Mouse (Mus musculus) gastrocnemius, postnatal 36 days (tissue): ENCODE results near the gene Ncor2. TPM values are rescaled to one million over a fixed set of nuclear protein-coding genes. Genes with fewer than 3 reads are reported as not detected.
A peak's percentile ranks its signal among the peaks of the same experiment; 100 is the strongest.

Experiments
- DNase-seq, 2 experiments: peaks; one replicate each; pipeline ENCODE4 v3.0.0; 2022
- intact Hi-C: fragments of 180-260 bp; cut with DNase I; formaldehyde crosslinking; loops from one replicate; pipeline ENCODE4 v1.15.1; 2025
- total RNA-seq, 2 experiments: library from RNA; stranded (reverse); gene quantifications; 2 replicates each; pipeline ENCODE4 v1.2.3; 2021

Gene Ncor2
- total RNA-seq, 2 experiments from 2014 or later, result 102 to 112 TPM

DNA sequence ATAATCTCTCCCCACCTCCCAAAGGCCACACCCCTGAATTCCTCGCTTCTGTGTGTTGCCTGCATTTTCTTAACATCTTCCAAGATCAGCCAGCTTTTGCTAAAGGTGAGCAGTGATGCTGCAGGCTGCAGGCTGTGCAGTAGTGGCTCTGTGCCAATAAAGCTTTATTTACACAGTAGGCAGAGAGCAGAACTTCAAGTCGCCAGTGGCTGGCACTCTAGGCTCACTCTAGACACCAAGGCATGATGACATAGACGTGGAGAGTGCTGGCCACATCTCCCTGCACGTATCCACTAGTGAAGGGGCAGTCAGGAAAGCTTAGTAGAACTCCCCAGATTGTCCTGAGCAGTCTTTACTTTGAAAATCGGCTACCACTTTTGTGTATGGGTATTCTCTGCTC, 100.8 kb downstream of the Ncor2 start:
- intact Hi-C loops, result no loop called here

DNA sequence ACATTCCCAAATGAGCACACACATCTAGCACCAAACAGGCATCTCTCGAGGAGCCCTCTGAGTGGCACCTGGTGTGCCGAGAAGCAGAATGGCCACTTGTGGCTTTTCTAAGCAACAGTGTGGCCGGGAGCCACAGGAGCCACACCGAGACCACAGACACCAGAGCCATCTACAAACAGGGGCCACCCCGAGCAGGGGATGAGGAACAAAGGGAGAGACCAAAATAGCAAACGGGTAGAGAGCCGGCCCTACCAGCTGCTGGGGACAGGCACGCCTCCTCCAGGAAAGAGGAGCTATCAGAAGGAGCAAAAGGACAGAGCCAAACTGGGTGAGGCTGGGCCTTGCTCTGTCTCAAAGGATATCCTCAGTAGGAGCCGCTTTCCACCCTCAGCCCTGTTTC, 102.8 kb downstream of the Ncor2 start:
- no peak for DNase-seq
- intact Hi-C loops, result no loop called here

More for the DNA sequence above, 100.8 kb downstream of the Ncor2 start:
- DNase-seq, result no peak

DNA sequence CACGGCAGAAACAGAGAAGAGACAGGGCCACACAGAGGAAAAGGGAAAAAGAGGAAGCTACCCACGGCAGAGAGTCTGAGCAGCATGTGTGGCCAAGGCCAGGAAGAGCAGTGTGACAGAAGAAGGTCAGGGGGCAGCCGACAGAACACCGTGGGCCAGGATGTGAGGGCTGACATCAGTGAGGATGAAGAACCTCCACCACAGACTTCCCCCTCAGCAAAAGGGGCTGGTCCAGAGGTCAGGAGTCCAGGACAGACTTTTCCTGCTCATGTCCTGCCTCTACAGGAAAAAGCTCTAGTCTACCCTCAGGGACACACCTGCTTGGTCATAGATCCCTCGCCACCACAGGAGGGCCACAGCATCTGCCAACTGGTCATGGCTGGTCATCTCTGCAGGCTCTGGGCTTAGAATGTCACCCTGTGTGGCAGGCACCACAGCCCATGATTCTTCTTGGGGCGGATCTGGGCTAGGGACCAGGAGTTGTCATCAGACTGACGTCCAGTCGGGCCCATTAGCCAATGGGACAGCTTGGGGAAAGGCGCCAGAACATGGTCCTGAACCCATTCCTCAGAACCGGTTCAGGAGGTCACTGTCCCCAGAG, 104.3 kb downstream of the Ncor2 start:
- intact Hi-C loops, result no loop called here
- DNase-seq, result peak in 1 of 2 experiments; percentile 33

DNA sequence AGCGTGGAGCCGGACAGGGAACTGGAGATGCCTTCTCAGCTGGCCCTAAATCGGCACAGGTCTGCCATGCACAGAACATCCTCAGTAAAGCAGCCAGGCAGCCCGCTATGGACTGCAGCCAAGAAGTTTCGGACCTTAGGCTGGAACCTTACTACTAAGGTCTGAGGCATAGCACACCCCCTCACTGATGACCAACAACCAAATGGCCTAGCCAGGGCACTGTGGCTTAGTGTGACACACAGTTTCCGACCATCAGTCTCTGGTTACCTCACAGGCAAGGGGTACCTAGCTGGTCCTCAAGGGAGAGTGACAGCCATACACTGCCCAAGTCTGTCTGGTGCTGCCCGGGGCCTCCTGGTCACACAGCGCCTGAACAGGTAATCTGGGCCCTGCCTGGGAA, 105.1 kb downstream of the Ncor2 start:
- DNase-seq, result no peak
- intact Hi-C loops, result no loop called here

DNA sequence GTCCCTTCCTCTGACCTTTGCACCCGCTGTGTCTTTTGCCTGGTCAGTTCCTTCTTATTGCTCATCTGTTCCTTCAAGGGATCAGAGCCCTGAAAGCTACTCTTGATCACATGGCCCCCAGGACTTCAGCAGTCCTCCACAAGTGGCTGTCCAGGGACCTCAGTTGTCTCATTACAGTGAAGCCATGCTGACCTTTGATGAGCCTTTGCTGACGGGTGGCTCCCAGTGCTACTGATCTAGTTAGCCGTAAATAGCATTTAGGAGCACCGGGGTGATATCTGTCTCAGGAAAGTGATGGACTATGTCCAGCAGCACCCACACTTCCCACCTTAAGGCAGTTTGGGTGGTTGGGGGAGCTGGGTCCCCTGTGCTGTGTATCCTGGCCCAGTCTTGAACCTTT, 105.7 kb downstream of the Ncor2 start:
- no peak for DNase-seq
- intact Hi-C loops, result no loop called here

DNA sequence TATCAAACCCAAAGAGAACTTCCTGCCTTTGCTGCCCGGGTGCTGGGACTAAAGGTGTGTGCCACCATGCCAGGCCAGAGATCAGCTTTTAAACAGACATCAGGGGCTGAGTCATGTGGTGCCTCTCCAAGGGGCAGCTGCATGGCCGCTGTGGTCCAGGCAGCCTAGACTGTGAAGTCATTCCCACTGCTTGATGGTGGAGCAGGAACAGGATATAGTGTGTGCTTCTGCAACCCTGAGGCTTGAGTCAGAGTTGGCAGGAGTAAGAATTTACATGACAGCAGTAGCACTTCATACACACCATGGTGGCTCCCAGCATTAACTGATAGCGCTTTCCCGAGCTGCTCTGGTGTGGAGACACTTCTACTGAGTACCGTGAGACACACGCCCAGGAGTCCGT, 106.6 kb downstream of the Ncor2 start:
- intact Hi-C loops, result no loop called here
- no peak for DNase-seq

DNA sequence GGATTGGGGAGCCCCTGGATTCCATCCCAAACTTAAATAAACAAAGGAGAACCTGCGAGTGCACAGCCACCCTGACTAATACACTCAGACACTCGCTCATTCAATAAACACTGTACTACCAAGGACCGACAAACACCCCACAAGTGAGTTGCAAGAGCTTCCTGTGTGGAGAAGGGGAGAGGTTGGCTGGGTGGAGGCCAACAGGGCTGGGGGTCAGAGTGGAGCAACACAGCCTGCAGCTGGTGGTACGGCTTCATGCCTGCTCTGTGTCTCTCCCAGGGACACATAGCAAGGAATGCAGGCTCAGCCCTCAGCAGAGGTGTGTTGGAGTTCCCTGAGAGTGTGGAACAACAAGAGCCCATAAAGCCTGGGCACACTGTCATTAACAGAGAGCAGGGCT, 107.1 kb downstream of the Ncor2 start:
- intact Hi-C loops, result no loop called here
- no peak for DNase-seq

DNA sequence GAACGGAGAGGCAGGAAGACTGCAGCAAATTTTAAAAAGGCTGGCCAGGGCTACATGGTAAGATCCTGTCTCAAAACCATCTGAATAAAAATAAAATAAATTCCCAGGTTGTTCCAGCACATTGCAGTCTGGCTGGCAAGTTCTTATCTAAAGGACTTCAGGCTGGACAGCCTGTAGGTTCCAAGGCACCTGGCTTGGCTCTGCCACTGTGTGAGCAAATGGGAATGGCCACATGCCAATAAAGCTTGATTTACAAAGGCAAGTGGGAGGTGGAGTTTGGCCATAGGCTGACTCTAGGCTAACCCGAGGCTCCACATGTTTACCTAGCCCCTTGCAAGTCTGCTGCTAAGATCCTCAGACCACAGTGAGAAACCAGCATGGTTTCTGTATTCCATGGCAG, 108.6 kb downstream of the Ncor2 start:
- no peak for DNase-seq
- intact Hi-C loops, result no loop called here

DNA sequence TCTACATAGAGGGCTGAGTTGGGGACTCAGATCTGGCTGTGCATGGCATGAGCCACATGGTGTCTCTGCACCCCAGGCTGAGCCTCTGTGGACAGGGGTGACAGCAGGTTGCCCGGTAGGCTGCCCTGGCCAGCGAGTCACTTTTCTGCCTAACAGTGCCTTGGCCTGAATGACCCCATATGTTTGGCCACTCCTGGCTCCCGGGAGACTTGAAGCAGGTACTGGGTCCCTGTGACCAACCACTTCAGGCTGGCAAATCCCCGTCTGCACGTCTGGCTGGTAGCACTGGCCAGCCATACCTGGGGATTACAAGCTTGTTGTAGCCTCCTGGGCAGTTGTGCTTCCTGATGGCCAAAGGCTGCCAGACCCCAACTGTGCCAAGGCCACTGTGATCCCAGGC, 109.1 kb downstream of the Ncor2 start:
- DNase-seq, result no peak
- intact Hi-C loops, result no loop called here

DNA sequence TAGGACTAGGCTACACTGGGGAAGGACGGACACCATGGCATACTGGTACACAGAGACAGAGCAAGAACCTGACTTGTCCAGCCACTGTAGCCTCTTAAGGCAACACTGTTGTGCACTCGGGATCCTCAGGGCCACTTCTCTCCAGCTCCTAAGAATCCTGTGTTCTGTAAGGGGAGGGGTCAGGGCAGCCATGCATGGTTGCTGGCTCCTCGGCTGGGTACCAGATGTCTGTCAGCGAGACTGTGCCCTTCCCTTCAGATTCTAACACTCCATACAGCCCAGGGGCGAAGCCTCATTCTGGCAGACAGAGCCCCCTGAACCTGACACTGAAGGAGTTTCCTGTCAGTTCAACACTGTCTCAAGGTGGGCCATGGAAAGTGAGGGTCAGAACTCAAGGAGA, 109.6 kb downstream of the Ncor2 start:
- intact Hi-C loops, result no loop called here
- DNase-seq, result no peak

DNA sequence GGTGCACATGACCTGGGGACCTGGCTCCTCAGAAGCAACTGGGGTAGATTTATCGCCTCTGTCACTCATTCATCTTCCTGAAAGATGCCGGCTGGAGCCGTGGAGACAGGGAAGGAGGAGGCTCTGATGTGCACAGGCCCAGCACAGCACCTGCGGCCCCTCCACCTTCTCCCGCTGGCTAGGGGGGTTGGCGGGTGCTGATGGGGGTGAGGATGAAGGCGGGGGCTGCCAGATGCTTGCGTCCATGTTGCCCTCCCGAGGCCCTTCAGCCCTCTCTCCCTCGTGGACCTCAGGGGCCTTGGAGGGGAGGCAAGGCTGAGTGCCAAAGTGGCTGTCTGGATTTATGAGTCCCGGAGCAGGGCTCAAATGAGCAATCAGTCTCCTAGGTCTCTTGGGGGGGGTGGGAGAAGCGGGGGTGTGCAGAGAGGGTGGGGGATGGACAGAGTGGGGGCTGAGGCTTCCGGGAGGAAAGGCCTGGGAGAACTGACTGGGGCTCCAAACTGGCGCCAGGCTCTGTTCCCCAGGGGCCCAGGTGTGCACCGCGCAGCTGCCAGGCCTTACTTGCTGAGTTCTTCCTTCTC, 110.6 kb downstream of the Ncor2 start:
- DNase-seq, result no peak
- intact Hi-C loops, result no loop called here

DNA sequence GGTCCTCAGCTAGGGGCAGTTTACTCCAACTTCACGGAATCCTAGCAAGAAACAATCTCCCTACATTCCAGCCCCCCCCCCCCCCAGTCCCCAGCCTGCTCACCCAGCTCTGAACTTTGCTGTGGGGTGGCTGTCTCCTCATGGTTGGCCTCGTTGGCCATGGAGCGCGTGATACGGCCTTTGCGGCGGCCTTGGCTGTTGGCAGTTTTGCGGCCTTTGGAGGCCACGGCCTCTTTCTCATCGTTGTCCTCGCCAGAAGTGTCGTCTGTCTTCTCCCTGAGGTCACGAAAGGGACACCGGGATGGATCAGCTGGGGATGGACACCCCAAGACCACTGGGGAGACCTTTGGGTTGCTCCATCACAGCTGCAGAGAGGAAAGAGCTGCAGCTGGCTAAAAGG, 111.3 kb downstream of the Ncor2 start:
- DNase-seq, result no peak
- intact Hi-C loops, result no loop called here

DNA sequence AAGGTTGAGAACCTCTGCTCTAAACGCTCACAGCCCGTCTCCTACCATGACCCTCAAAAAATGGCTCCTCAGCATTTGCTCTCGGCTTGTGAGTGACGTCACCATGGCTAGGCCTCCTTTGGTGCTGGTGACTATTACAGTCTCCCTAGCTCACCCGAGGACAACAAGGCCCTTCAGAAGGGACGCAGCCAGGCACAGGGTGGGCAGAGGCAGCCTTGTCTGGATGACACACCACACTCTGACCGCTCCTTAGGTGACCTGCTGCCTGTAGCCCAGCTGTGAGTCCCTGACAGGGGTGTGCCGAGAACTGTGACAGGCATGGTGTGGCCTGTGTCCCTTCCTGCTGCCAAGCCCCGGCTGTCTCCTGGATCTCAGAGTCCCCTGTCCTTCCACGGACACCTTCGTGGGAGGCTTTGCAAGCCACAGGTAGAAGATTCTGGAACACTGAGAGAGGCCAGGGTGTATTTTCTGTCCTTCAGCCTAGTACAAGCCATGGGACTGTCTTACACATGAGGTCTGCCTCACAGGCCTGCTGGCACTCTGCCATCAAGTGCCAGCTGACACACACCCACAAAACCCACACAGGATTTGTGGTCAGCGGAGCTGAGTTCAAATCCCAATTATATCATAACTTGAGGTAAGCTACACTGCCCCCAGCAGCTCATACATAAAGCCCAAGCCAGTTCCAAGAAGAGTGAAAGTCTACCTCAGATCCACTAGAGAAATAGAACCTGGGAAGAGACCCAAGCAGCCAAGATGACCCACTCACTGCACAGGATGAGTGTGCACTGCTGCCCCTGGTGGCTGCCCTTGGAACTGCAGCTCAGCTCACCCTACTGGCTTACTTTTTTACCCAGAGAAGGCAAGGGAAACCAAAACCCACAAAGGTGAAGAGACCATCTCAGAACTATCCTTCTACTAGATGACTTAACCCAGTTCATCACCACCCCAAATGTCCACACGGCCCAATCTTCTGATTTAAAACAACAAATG, 112.2 kb downstream of the Ncor2 start:
- DNase-seq, result peak; percentile 83 to 85
- intact Hi-C loops, result no loop called here

DNA sequence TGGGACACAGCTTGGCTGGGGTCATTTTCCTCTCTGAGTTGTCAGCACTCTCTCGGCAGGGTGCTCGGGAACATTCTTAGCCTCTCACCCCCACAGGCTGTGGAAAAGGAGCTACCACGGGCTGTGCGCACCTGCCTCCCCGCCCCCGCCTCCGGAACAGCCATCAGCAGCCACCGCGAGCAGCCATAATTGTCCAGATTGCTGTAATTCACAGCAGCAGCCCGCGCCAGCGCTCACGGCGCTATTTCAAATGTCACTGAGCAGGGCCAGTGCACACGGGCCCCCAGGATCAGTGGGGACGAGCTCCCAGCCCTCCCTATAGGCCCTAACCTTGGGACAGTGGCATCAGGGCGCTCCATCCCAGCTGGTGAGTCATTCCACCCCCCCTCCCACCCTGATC, 116.0 kb downstream of the Ncor2 start:
- no peak for DNase-seq
- intact Hi-C loops, result no loop called here

DNA sequence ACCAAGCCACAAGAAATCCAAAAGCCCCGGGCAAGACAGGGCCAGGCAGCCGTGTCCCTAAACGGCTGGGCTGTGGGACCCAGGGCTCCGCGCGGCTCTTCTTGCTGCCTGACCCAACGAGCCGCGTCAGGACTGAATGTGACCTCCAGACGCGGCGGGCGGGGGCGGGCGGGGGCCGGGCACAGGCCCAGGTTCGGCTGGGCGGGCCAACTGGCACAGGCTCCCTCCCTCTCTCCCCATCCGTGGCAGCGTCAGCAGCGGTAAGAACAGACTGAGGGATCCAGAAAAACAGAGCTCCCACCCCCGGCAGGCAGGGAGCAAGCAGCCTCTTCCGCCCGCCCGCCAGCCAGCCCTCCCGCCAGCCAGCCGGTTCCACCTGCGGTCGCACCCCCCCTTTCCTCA, 120.8 kb downstream of the Ncor2 start:
- DNase-seq, result peak; percentile 76
- intact Hi-C loops, result no loop called here

DNA sequence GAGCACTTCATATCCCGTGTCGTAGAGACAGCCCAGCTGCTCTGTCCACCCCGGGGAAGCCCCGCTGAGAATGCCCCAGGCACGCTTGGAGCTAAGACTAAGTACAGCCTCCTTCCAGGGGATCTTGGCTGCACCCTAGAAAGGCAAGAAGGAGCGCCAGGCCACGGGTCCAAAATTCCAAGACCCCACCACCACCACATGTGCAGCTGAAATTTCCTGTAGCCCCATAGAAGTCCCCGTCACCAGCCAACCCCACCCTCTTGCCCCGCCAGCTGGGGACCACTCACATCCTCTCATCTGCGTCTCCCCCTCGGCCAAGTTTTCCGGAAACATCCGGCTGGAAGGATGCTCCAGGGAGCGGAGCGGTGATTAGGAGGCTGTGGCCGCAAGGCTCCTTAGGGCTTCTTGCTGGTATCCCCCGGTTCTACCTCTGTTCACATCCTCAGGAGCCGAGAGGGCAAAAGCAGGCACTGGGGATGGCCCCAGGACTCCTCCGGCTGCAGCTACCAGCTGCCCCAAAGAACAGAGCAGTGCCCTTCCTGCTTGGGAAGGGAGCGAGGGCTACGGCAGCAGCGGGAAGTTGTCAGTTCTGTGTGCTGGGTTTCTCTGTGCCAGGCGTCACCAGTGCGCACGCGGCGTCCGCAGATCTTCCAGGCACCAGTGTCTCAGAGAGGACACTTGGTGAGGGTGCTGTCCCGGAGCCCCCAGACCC, 121.3 kb downstream of the Ncor2 start:
- DNase-seq, result peak; percentile 48 to 53
- intact Hi-C loops, result no loop called here

DNA sequence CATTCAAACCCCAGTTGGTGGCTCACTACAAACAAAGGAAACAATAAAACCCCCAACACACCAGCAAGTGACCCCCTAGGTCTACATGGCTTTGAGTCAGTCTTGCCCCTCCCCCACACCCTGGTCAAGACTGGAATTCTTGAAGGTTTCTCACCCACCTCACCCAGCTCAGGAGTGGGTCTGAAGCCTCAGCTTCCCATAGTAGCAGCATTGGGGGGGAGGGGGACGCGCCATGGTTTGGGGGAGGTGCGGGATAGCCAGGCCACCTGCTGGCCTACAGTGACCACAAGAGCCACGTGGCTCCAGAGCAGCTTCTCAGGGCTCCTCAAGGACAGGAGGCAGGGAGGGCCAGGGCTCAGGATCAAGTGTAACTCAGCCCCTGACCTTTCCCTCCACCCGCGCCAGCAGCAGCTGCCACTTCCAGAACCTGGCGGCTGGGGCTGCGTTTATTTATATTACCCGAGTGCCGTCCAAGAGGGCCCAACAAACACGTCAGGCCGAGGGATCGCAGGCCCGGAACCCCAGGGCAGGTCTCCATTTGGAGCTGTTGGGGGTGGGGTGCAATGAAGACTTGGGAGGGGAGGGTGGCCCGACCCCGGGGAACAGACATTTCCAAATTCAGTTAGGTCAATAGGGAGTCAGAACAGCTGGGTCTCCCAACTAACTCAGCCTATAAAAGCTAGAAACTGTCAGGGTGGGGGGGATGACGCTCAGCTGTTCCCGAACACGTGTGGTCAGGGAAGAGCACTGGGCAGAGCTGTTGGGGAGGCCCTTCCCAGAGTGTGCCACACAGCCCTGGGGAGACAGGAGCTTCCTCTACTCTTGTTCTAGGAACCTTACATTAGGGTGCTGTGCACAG, 122.1 kb downstream of the Ncor2 start:
- intact Hi-C loops, result no loop called here
- peak; percentile 69 to 75 for DNase-seq

DNA sequence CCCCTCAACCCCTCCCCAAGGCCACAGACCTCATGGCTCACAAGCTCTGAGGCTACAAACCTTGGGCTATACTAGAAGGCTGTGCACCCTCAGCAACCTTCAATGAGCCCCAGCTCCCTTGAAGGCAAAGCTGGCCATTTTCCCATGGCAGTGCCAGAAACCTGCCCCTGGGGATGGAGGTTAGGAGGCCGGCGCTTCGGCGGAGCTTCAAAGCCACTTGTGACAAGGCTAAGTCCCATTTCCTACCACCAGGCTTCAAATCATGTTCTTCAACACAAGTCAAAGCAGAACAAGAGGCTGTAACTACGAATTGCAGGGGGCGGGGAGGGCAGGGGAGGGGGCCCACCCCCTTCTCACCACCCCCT, 122.7 kb downstream of the Ncor2 start:
- intact Hi-C loops, result no loop called here
- DNase-seq, result no peak

DNA sequence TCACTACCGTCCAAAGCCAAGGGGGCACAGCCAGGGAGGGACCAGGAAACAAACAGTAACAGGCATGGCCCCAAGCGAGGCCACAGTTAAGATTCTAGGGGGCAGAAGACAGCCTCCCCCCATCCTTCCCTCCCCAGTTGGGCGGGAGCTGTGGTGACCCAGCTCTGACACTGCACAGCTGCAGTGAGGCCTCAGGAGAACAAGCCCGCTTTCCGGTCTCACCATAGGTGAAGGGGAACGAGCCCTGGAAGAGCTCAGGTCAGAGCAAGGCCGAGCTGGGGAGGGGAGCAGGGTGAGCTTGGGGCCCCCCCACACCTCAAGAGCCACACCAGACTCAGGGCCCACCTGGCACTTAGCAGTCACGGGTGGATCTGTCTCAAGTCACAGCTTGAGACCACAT, 123.1 kb downstream of the Ncor2 start:
- intact Hi-C loops, result loop anchor here (2.0 kb wide), 1 partner anchor 15 kb away; no protein-coding TSS in a partner anchor
- no peak for DNase-seq

DNA sequence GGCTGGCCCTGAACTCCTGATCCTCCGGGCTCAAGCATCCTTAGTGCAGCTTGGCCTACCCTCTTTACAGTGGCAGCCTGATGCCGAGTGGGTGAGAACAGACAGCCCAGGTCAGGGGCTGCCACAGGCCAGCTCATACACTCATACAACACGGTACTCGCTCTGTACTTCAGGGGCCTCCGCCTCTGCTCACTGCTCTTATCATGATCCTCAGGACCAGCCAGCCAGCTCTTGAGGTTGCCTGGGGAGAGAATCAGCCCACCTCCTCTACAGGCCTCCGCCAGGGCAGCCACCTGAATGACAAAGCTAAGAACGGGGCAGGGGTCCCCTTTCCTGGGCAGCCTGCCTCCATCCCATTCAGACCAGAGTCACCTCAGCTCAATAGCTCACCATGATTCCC, 125.4 kb downstream of the Ncor2 start:
- intact Hi-C loops, result loop anchor here (2.0 kb wide), 1 partner anchor 13 kb away; no protein-coding TSS in a partner anchor
- DNase-seq, result no peak
